20 mouse cellular contexts compared by ENCODE assay signal in the genomic region with DNA sequence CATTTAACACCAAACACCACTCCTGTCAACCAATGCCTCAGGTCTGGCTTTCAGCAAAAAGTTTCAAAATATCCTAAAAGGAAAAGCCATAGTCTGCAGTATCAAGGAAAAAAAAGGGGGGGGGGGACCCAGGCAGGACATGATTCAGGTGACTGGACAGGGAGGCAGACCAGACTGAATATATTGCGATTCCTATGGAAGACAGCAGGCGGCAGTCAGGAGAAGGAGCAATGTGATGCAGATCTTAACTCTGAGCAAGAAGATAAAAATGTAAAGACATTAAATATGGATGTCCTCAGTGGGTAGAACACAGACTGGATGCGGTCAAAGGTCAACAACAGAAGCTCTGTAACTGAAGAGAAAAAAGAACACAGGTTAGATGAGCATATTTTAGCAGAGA. TPM values are rescaled to one million over a fixed set of nuclear protein-coding genes. Genes with fewer than 3 reads are reported as not detected.
DNase-seq lines count a peak whose midpoint lies in the region; ATAC-seq and TF ChIP-seq lines count a peak whose summit lies in the region.
"Had no signal": no experiment of that assay in that cellular context is flagged by ENCODE, and none has a peak within 500 bp of the region (broad histone marks: within the 10 kb centered on the region; RNA-seq: fewer than 3 reads in every experiment).

No protein-coding gene starts in this region.

- H3K4me3 ChIP-seq in kidney, adult 2 months (ENCODE audit: insufficient read depth, low read depth, low read length) = no peak overlapping the region
- H3K4me3 ChIP-seq in lung, postnatal 0 days (ENCODE audit: low read depth, low read length) = no peak overlapping the region
- H3K4me3 ChIP-seq: embryonic facial prominence, embryonic 15.5 days; heart, embryonic 15.5 days; limb, embryonic 12.5 days; stomach, embryonic 15.5 days had no signal

- no peak overlapping the region for H3K9ac ChIP-seq in lung, postnatal 0 days (replicated peaks; ENCODE audit: low read depth)
- H3K9ac ChIP-seq: embryonic facial prominence, embryonic 15.5 days; heart, embryonic 15.5 days; limb, embryonic 12.5 days; stomach, embryonic 15.5 days had no signal

- DNase-seq in cerebellum, adult 9-11 months = peak; percentile 8
- DNase-seq in cerebellum, postnatal 4 days (ENCODE audit: low spot score in 2 of 2) = no peak
- DNase-seq in kidney, adult 2 months = no peak
- no peak for DNase-seq in kidney, adult 8-10 months
- no peak for DNase-seq in lung, postnatal 0 days (ENCODE audit: low spot score)
- DNase-seq in lung, postnatal 4 days = no peak
- no peak for DNase-seq in embryo, embryonic 11 days
- DNase-seq in ovary, postnatal 36 days (ENCODE audit: low spot score) = no peak
- DNase-seq: adrenal gland, adult 8-10 months; cerebellum, postnatal 10 days; heart, postnatal 4 days; kidney, adult 18-20 months; kidney, postnatal 25 days; lung, postnatal 36 days; retina, postnatal 1 day had no signal

- TF ChIP-seq CTCF in kidney, adult 2 months (conservative IDR thresholded peaks at IDR 0.05; ENCODE audit: insufficient read depth, insufficient read length, low read depth, low read length) = peak; percentile 24; the same call in 1 of the 2 replicates
- peak; percentile 38 for TF ChIP-seq CTCF in lung, postnatal 0 days (IDR thresholded peaks at IDR 0.05)

- H3K36me3 ChIP-seq in kidney, adult 2 months (ENCODE audit: control insufficient read depth, insufficient read depth, low read length) = no peaks in the 10 kb centered on the region
- no peaks in the 10 kb centered on the region for H3K36me3 ChIP-seq in lung, postnatal 0 days (ENCODE audit: insufficient read depth, low read length)
- H3K36me3 ChIP-seq: embryonic facial prominence, embryonic 15.5 days; heart, embryonic 15.5 days; limb, embryonic 12.5 days; stomach, embryonic 15.5 days had no signal

- no peak overlapping the region for H3K27ac ChIP-seq in kidney, adult 2 months (ENCODE audit: insufficient read depth, low read depth, low read length)
- H3K27ac ChIP-seq in lung, postnatal 0 days (ENCODE audit: low read length) = no peak overlapping the region
- H3K27ac ChIP-seq: embryonic facial prominence, embryonic 15.5 days; heart, embryonic 15.5 days; limb, embryonic 12.5 days; stomach, embryonic 15.5 days had no signal

- no peak for TF ChIP-seq EP300 in lung, postnatal 0 days (IDR thresholded peaks at IDR 0.05)

- H3K4me1 ChIP-seq in kidney, adult 2 months (ENCODE audit: control insufficient read depth, insufficient read depth, low read length) = no peaks in the 10 kb centered on the region; the same call in 1 of the 2 replicates
- 0 out of 2 replicates have a peak, but pooled peaks cover 2% of the 10 kb centered on the region for H3K4me1 ChIP-seq in lung, postnatal 0 days (ENCODE audit: insufficient read depth, low read depth, low read length)
- H3K4me1 ChIP-seq: embryonic facial prominence, embryonic 15.5 days; heart, embryonic 15.5 days; limb, embryonic 12.5 days; stomach, embryonic 15.5 days had no signal

- no peaks in the 10 kb centered on the region for H3K27me3 ChIP-seq in kidney, adult 2 months (replicated peaks; ENCODE audit: control insufficient read depth, insufficient read depth, low read length)
- no peaks in the 10 kb centered on the region for H3K27me3 ChIP-seq in lung, postnatal 0 days (replicated peaks; ENCODE audit: insufficient read depth, low read length)
- H3K27me3 ChIP-seq: embryonic facial prominence, embryonic 15.5 days; limb, embryonic 12.5 days; stomach, embryonic 15.5 days had no signal

- TF ChIP-seq POLR2A in kidney, adult 2 months (IDR thresholded peaks at IDR 0.05; ENCODE audit: low read depth, low read length) = no peak

- no peak overlapping the region for H3K4me2 ChIP-seq in lung, postnatal 0 days (replicated peaks; ENCODE audit: low read depth, low read length)
- H3K4me2 ChIP-seq: embryonic facial prominence, embryonic 15.5 days; heart, embryonic 15.5 days; limb, embryonic 12.5 days; stomach, embryonic 15.5 days had no signal

- no peaks in the 10 kb centered on the region for H3K9me3 ChIP-seq in lung, postnatal 0 days (ENCODE audit: low read length)
- H3K9me3 ChIP-seq: embryonic facial prominence, embryonic 15.5 days; heart, embryonic 15.5 days; limb, embryonic 12.5 days; stomach, embryonic 15.5 days had no signal

- 81% methylated on average over 3 of the region's 3 CpGs for whole genome bisulfite sequencing in kidney, adult 2 months
- WGBS in lung, postnatal 0 days = 67% methylated on average over 3 of the region's 3 CpGs

- no peak for ATAC-seq in lung, postnatal 0 days
- ATAC-seq: hindbrain, embryonic 16.5 days had no signal

RNA-seq across cellular contexts. Expression of a gene that starts 47.3 kb away (rescaled TPM):
- polyA plus RNA-seq in kidney, adult 2 months (2012; rRNA removed) = 253 and 260 TPM in 2 replicates
- 4.8 and 5.7 TPM in 2 replicates for polyA plus RNA-seq in lung, postnatal 0 days (2015; fragmentation: Nextera tagmentation; extraction: Ambion mirVana)

Comparison
In these comparisons a context has a peak if more than half of its experiments do, and no peak if none do; other contexts are left out.
1. RNA of a gene that starts 47.3 kb away (polyA plus RNA-seq): 253 to 260 TPM in kidney, adult 2 months; 4.8 to 5.7 TPM in lung, postnatal 0 days; every median in the first group is over 10 times any median in the second.